Mouse (Mus musculus) brain, embryonic 14.5 days (tissue): ENCODE data around the gene Klhdc4. TPM values are rescaled to one million over a fixed set of nuclear protein-coding genes. Genes with fewer than 3 reads are reported as not detected.

ENCODE experiments used
- DNase-seq: peaks from one replicate; pipeline ENCODE4 v3.0.0-alpha.2; 2011; ENCODE audit warnings: low read depth
- CTCF ChIP-seq: fragments of 200-500 bp; IDR thresholded peaks from 2 replicates; pipeline ENCODE4 v1.5.1; 2012; ENCODE audit warnings: inconsistent platforms, mild to moderate bottlenecking, moderate library complexity, borderline replicate concordance; ENCODE audit not compliant: insufficient read depth, insufficient read length; ENCODE audit errors: extremely low read depth
- POLR2A ChIP-seq: fragments of 200-500 bp; IDR thresholded peaks from 2 replicates; pipeline ENCODE4 v1.6.1; 2012; ENCODE audit warnings: mild to moderate bottlenecking, inconsistent platforms, borderline replicate concordance; ENCODE audit not compliant: poor library complexity, insufficient read depth, insufficient read length, severe bottlenecking; ENCODE audit errors: extremely low read depth
- polyA plus RNA-seq: library from polyadenylated mRNA; depleted of rRNA; stranded (reverse); fragments of >200 nt; gene quantifications from 2 replicates; pipeline ENCODE4 v1.2.3, GENCODE M21; 2012

Klhdc4 gene
- polyA plus RNA-seq, 1 experiment: 45.2 TPM

DNA sequence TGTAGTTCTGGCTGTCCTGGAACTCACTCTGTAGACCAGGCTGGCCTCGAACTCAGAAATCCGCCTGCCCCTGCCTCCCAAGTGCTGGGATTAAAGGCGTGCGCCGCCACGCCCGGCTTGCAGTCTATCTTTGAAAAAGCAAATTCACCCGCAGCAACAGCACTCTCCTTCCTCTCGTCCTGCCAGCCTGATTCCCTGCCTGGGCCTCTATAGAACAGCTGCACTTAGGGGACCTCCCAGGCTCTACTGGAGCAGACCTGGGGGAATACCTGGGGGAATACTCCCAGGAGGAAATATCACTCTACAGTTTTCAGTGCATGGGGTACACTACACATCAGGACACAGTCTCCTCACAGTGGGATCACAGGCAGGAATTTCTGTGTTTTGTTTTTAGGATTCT is 19.9 kb upstream of the Klhdc4 start:
- no peak for DNase-seq
- TF ChIP-seq POLR2A (no peak), CTCF (no peak)

DNA sequence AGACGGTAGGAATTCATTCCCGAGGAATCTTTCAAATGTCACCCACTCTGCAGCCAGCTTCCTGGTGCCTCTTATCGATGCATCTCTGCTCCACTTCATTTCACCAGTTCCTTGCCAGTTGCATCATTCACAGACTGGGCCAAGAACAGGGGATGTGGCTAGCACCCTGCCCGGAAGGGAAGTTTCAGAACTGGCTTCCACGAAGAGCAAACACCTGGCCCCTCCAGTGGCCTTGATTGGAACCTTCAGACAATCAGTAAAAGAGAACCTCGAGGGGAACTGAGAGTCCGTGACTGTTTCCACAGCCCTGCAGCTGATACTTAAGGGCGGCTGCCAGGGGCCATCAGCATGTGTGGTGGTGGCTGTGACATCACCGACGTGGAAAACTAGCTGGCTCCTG is 19.1 kb upstream of the Klhdc4 start:
- DNase-seq: no peak
- TF ChIP-seq POLR2A: no peak
- TF ChIP-seq CTCF: no peak

DNA sequence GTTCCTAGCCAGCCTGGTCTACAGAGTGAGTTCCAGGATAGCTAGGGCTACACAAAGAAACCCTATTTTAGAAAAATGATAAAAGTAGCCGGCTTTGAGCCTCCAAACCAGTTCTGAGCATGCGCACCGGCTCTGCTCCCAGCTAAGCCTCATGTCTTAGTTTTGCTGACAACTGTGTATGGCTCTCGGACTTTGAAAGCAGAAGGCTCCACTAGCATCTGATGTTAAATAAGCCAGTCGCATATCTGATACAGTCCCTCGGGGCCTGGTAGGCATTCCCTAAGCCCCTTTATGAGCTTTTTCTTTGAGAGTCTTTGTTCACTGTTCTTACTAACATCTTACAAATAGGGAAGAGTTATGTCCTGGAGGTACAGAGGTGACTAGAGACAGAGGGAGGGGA is 18.6 kb upstream of the Klhdc4 start:
- no peak for DNase-seq
- no peak for TF ChIP-seq POLR2A
- no peak for TF ChIP-seq CTCF

DNA sequence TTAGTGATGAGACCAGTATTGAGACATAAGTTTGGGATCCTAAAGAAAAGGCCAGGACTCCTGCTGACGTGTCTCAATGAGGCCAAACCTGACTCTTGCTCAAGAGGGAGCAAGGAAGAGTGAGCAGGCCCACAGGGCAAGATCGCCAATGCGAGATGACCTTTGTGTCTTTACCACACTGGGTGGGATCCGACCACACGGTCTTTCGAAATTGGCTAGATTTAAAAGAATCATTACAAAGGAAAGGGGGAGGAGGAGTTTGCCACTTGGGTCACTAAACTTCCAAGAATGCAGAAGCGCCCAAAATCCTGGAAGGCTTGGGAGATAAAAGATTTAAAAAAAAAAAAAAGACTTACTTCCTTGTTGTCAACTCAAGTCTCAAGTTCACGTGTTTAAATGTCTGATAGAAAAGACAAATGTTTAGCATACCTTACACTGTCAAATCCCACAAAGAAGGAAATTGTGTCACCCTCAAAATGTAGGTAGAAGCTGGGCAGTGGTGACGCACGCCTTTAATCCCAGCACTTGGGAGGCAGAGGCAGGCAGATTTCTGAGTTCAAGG is 18.0 kb upstream of the Klhdc4 start:
- DNase-seq: no peak
- TF ChIP-seq CTCF (no peak), POLR2A (no peak)

DNA sequence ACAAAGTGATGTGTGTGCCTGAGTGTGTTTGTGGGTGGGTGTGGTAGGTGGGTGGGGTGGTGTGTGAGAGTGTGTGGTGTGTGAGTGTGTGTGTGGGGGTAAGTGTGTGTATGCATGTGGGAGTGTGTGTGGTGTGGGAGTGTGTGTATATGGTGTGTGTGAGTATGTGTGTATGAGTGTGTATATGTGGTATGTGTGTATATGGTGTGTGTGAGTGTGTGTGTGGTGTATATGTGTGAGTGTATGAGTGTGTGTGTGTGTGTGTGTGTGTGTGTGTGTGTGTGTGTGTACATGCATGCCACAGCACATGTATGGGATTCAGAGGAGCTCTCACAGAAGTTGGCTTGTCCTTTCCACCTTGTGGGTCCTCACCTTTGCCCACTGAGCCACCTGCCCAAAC is 17.4 kb upstream of the Klhdc4 start:
- TF ChIP-seq CTCF (no peak), POLR2A (no peak)
- no peak for DNase-seq

DNA sequence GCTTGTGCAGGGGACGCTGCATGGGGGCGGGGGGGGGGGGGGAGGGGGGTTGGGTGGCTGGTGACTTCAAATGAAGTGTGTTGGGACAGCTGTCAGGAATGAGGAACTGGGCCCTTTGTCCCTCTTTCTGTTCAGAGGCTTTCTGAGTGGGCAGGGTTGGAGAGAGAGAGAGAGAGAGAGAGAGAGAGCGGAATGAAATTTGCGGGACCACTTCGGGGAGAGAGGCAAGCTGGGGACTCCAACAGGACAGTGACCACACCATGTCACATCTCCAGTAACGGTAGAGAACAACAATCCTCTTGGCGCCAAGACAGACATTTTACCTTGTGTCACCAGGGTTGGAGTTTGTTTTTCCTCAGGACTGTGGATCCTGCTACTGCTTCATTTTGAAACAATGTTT is 15.4 kb upstream of the Klhdc4 start:
- TF ChIP-seq POLR2A (no peak), CTCF (no peak)
- no peak for DNase-seq

DNA sequence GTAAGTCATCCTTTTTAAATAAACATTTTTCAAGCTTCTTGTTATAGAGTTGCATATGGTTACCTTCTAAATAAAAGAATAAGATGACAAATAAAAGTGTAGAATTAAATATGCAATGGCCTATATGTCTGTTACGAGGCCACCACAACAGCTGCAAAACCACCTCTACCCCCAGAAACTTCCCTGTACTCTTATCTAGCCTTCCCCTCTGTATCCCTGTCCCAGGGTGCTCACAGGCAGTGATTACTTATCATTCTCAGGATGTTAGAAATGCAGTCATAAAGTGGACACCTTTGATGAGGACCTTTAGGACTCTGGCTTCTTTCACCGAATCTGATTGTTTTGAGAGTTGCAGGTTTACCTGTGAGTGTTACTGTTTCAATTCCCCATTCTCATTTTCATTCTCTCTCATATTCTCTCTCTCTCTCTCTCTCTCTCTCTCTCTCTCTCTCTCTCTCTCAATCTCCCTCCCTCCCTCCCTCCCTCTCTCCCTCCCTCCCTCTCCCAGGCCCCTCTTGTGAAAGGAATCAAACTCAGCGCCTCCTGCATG is 13.9 kb upstream of the Klhdc4 start:
- TF ChIP-seq POLR2A: no peak
- no peak for TF ChIP-seq CTCF
- DNase-seq: no peak

DNA sequence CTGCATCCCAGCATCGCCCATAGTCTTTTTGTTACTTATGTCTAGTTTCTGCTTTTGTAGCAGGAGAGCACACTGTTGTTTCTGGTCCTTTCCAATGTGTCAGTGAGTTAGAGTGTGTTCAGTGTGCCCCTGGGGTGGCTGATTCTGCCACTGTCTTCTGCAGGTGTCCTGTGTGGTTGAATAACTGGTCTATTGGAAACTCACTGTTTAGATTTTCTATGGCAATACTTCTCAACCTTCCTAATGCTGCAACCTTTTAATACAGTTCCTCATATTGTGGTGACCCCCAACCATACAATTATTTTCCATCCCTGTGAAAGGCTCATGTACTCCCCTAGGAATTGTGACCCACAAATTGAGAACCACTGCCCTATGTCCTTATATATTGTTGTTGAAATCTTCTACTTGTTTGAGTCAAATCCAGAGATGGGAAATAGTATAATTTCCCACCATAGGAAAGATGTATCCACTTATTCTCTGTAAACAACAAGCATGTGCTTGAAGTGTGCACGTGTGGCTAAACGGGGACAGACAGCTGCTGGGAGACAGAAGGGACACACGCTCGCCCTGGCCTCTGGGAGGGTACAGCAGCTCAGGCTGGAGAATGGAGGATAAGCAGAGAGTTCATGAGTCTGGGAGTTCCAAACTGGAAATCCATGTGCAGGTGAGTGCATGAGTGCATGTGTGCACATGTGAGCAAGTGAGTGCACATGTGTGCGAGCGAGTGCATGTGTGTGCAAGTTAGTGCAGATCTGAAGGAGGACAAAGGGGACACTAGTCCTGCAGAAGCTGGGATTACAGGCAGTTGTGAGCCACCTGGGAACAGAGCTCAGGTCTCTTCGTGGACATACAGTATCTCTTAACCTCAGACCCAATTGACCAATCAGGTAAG is 12.9 kb upstream of the Klhdc4 start:
- TF ChIP-seq POLR2A (no peak), CTCF (no peak)
- DNase-seq: no peak

DNA sequence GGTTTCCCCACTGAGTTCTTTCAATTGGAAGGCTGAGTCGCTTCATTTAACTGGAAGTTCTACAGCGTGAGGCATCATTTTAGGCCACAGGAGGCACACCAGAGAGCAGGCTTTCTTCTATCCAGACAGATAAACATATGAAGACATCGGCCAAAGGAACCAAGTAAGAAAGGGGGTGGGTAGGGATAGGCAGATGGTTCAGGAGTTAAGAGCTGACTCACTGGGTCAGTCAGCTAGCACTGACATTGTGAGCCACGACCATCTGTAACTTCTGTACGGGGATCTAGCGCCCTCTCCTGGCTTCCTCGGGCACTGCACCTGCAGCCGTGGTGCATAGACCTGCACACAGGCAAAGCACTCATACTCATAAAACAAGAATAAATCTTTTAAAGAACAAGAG is 11.9 kb upstream of the Klhdc4 start:
- DNase-seq: peak; percentile 65
- no peak for TF ChIP-seq POLR2A
- peak; percentile 76 for TF ChIP-seq CTCF

DNA sequence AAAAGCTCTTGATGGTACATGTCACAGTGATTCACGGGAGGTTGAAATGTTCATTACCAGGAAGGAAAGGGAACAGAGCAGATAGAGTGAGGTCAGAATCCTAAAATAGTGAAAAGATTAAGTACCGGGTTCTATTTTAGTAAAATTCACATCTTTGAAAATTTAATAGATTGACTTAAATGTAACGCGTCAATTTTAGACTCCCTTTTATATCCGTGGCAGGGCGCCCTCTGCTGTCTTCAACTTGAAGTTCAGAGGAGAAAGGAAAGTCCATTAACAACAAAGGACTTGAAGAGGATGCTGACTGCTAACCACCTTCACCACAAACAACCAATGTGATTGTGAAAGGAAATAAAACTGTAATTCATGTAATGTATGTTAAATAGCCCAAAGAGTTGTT is 3.1 kb upstream of the Klhdc4 start:
- DNase-seq: peak; percentile 92

DNA sequence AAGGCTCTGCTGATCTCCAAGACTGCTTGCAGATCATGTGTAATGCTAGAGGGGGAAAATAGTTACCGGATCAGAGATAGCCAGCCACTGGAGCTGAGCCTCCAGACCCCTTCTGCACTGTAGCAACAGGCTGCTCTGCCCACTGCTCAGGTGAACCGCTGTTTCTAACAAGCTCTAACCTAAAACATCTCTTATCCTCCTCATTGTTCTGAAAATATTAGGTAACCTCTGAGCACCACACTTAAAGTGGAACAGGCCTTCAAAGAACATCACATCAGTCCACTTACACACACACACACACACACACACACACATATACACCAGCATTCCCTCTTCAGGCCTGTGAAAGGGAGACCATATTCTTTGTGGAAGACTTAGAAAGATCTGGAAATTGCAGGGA is 2.7 kb upstream of the Klhdc4 start:
- DNase-seq: no peak
- TF ChIP-seq POLR2A (no peak), CTCF (no peak)

More for the DNA sequence above, 3.1 kb upstream of the Klhdc4 start:
- TF ChIP-seq POLR2A: no peak
- peak; percentile 55; the same call in 1 of the 2 replicates for TF ChIP-seq CTCF

DNA sequence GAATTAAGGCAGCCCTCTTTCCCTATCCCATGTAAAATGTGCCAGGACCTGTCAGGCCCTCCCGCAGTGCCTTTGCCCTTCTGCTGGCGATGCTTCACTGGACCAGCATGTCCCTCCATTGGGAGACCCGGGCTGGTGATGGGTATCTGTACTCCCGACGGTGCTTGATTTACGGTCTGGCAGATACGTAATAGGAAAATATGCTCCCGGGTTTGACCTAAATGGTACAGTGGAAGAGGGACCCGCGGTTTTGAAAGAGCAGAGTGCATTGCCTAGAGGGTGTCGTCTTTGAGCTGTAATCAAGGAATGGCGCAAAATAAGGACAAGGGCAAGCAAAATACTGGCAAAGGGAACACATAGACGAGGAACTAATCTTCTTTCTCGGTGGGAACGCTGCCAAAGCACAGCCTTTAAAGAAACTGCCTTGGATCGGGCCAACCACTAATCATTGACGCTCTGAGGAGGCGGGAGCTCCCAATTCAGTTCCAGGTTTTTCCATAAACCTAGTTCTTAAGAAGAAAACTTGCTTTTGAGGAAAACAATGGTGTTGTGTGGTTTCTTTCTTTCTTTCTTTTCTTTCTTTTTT is 501 bp upstream of the Klhdc4 start:
- DNase-seq: peak; percentile 61
- TF ChIP-seq POLR2A (no peak), CTCF (no peak)

DNA sequence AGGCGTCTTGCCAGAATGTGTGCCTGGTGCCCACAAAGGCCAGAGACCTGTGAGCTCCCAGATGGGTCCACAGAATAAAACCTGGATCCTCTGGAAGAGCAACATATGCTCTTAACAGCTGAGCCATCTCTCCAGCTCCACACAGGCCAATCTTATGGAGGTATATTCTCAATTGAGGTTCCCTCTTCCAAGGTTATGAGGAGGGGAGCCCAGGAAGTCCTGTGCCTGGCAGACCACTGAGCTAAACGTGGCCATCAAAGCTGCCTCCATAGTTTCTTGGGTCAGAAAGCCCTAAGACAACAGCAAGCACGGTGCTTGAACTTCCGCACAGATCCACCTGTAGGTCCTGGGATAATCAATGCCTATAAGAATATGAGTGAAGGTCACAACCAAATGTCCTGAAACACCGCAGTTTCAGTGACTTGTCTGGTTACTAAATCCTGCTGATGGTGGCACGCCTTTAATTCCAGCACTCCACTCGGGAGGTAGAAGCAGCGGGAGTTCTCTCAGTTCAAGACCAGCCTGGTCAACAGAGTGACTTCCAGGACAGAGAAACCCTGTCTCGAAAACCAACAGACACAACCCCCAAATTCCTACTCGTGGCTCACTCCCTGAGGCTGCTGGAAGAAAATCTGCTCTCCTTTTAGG is 869 bp downstream of the Klhdc4 start:
- no peak for DNase-seq
- TF ChIP-seq POLR2A: no peak
- TF ChIP-seq CTCF: no peak
